Mouse (Mus musculus): Measurements from ENCODE around the gene Coro7. TPM values are rescaled to one million over a fixed set of nuclear protein-coding genes. Genes with fewer than 3 reads are reported as not detected.
A peak's percentile ranks its signal among the peaks of the same experiment; 100 is the strongest.
"Not testable (repeated sequence)": the region's sequence is repeated elsewhere in the genome, so short reads cannot be mapped to it uniquely, and the experiment has no call there.

Coro7 gene
- total RNA-seq (2014; fragmentation: Nextera tagmentation) (48.2 and 78.5 TPM in 2 replicates), total RNA-seq (2017) (10.4 and 15.7 TPM in 2 replicates)

DNA sequence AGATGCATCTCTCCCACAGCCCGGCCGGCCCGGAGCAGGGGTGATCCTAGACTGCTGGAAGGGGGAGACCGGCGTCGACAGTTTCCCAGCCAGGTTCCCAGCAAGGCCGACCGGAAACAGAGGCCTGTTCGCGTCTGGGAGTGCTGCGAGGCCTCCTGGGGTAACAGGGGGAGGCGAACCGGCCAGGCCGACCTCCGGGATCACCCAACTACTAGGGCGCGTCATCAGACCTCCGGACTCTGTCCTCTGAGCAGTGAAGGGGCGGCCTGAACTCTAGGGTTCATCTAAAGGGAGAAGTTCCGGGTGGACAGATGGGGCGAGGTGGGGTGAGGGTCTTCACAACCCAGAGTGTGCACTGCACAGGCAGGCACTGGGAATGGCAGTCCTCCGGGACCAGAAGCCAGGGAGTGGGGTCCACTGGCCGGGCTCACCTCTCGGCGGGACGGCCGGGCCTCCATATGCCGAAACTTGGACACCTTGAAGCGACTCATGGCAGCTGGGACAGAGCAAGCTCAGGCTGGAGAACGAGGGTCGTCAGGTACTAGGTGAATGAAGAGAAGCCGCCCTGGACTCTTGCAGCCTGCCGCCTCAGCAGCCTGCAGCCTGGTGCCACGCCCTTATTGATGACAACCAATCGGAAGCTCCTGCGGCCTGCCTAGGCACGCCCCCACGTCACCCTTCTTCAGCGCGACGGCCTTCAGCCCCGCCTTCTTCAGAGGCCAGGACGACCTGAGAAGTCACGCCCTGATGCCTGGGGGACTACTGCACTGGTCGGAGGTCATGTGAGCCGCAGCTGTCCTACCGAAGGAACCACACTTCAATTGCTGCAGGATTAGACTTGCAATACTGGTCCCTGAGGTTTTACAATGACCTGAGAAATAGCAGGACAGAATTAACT lies at the start of gene Coro7:
TSS of gene Coro7 (minus strand) at position 657 of the 898 bp plus-strand sequence.
- ATAC-seq (replicated peaks; ENCODE audit: low FRiP score, low TSS enrichment, poor library complexity, severe bottlenecking), result peak; percentile 85

- ATAC-seq (replicated peaks; ENCODE audit: low FRiP score, low TSS enrichment, poor library complexity, severe bottlenecking), result no peak
These were observed 48.4 kb upstream of the Coro7 start for GRCm38 (mm10) chr16:4727963-4728362.

GRCm38 (mm10) chr16:4727526-4727925 lies 47.9 kb upstream of the Coro7 start:
- ATAC-seq (replicated peaks; ENCODE audit: low FRiP score, low TSS enrichment, poor library complexity, severe bottlenecking), result no peak

GRCm38 (mm10) chr16:4726528-4727128 lies 47.1 kb upstream of the Coro7 start:
- ATAC-seq (replicated peaks; ENCODE audit: low FRiP score, low TSS enrichment, poor library complexity, severe bottlenecking), result peak; percentile 56

DNA sequence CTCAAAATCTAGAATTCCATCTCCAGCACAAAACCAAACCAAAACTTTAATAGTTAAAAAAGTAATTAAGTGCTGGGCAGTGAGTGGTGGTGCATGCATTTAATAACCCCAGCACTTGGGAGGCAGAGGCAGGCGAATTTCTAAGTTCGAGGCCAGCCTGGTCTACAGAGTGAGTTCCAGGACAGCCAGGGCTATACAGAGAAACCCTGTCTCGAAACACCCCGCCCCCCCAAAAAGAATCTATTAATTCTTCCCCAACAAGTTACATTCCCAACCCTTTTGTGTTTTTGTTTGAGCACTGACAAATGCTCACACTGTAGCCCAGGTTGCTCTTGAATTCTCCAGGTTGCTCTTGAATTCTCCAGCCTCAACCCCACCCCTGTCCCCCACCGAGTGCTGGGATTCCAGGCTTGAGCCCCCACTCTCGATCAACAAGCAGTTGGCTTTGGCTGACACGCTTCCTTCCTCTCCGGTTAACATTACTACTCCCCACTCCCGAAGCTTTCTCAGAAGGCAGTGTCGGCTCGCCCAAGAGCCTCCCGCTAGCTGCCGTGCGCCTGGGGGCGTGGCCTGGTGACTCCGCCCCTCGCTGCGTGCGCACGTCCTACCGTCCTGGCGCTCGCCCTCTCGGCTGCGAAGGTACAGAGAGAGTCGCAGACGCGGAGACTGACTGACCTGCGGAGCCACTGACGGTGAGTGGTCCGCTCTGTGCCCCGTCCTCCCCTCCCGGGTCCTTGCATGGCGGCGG lies 46.4 kb upstream of the Coro7 start, which contains the start of gene Hmox2:
TSS of gene Hmox2 (plus strand) at position 582 of the 748 bp plus-strand sequence.
- peak; percentile 97 for ATAC-seq (replicated peaks; ENCODE audit: low FRiP score, low TSS enrichment, poor library complexity, severe bottlenecking)

DNA sequence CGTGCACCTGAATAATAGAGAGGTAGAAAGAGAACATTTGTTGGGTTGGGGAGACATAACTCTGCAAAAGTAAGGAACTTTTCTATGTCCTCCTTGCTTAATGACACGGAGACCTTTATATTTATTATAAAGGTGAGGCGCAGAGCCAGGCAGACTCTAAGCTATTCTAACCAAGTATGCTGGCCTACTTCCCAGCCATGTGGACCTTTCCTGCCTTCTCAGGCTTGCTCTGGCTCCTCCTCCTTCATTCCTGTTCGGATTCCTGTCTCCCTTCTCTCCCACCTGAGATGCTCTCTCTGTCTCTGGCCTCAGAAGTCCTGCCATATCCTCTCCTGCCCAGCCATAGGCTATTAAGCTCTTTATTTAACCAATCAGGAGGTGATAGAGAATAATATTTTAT lies 45.7 kb upstream of the Coro7 start:
- no peak for ATAC-seq (replicated peaks; ENCODE audit: low FRiP score, low TSS enrichment, poor library complexity, severe bottlenecking)

- no peak for ATAC-seq (replicated peaks; ENCODE audit: low FRiP score, low TSS enrichment, poor library complexity, severe bottlenecking)
These were observed 43.3 kb upstream of the Coro7 start for GRCm38 (mm10) chr16:4722915-4723209.

DNA sequence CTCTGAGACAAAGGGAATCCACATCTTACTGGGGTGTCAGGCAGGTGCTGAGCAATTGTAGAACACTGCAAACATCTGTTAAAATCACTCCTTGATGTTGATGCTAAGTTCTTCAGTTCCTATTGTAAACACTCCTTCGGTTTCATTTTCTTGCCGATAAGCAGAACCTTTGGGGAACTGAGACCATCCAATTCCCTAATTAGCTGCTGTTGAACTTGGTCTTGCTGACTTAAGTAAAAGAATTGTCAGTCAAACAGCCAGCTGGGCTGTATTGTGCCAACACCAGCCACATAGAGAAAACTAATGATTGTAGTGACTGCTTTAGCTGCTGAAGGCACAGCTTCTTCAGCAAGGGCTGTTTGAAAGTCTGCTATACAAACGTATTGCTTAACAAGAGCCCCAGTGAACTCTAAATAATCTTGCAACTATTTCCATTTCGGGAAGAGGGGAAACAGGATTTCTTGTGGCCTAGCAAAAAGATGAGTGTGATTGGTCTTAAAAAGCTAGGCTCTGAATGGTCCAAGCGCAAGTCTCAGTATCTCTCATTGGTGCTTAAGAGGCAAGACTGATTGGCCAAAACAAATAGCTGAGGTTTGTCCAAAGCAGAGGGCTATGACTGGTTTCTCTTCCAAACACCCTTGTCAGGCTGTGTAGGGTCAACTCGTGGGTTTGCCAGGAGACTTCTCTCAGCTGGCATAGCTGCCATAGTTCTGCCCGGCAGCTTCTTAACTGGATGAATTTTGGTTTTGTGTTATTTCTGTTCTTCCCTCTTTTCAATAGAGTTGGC lies 42.7 kb upstream of the Coro7 start:
- ATAC-seq (replicated peaks; ENCODE audit: low FRiP score, low TSS enrichment, poor library complexity, severe bottlenecking), result no peak

GRCm38 (mm10) chr16:4718753-4719518 lies 39.4 kb upstream of the Coro7 start, which contains the start of gene Nmral1:
TSS of gene Nmral1 (minus strand) at chr16:4719356.
- peak; percentile 89 for ATAC-seq (replicated peaks; ENCODE audit: low FRiP score, low TSS enrichment, poor library complexity, severe bottlenecking)

DNA sequence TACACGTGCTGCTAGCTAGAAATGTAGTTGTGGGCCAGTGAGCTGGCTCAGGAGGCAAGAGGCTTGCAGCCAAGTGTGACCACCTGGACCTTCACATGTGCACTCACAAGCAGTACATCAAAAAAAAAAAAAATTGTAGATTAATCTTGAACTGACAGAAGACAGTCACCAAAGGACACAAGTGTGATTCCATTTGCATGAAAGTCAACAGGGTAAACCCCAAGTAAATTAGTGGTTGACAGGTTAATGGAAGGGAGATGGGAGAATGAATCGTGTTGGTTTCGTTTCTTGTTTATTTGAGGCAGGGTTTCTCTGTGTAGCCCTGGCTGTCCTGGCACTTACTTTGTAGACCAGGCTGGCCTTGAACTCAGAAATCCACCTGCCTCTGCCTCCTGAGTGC lies 38.3 kb upstream of the Coro7 start:
- no peak for ATAC-seq (replicated peaks; ENCODE audit: low FRiP score, low TSS enrichment, poor library complexity, severe bottlenecking)

- no peak for ATAC-seq (replicated peaks; ENCODE audit: low FRiP score, low TSS enrichment, poor library complexity, severe bottlenecking)
These were observed 34.5 kb upstream of the Coro7 start for GRCm38 (mm10) chr16:4713861-4714710.

GRCm38 (mm10) chr16:4711173-4711572 lies 31.6 kb upstream of the Coro7 start:
- ATAC-seq (replicated peaks; ENCODE audit: low FRiP score, low TSS enrichment, poor library complexity, severe bottlenecking), result no peak

- ATAC-seq (replicated peaks; ENCODE audit: low FRiP score, low TSS enrichment, poor library complexity, severe bottlenecking), result no peak
These were observed 26.0 kb upstream of the Coro7 start for GRCm38 (mm10) chr16:4705541-4705940.

- ATAC-seq (replicated peaks; ENCODE audit: low FRiP score, low TSS enrichment, poor library complexity, severe bottlenecking), result no peak
These were observed 23.1 kb upstream of the Coro7 start for GRCm38 (mm10) chr16:4702646-4703045.

DNA sequence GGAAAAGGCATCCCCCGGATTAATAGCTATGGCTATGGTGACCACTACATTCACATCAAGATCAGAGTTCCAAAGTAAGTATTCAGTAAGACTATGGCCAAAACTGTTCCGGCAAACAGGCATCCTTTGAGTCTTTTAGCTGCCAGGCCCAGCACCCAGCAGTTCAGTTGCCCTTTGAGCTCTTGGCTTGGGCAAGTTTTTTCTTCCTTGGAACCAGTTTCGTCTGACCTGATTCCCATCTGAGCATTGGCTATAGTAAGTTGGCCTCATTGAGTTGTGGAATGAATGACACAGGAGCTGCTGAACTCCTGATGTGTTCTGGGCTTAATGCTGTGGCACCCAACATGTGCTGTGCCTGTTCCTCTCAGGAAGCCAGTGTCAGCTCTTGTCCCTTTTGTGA lies 21.6 kb upstream of the Coro7 start:
- no peak for ATAC-seq (replicated peaks; ENCODE audit: low FRiP score, low TSS enrichment, poor library complexity, severe bottlenecking)

DNA sequence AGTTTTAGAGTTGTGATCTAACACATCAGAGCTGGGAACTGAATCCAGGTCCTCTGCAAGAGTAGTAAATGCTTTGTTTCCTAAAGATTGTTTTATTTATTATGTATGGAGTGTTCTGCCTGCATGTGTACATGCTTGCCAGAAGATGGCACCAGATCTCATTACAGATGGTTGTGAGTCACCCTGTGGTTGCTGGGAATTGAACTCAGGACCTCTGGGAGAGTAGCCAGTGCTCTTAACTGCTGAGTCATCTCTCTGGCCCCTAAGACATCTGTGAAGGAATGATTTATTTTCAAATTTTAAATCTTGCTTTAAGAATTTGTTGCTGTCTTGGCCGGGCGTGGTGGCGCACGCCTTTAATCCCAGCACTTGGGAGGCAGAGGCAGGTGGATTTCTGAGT lies 9.8 kb upstream of the Coro7 start:
- ATAC-seq (replicated peaks; ENCODE audit: low FRiP score, low TSS enrichment, poor library complexity, severe bottlenecking), result not testable (repeated sequence)

DNA sequence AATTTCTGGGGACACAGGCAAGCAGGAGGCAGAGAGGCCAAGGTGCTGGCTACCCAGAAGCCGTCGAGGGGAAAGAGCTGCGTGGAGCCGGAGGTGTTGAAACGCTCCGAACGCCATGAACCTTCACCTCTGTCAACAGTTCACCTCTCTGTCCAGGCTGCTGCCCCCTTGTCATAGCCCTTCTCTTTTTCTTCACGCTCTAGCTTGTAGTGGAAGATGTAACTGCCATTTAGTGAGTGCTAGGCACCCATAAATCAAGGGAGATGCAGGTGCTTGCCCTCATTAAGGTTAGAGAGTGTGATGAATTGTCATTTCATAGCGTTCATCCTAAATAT lies 4.8 kb upstream of the Coro7 start:
- ATAC-seq (replicated peaks; ENCODE audit: low FRiP score, low TSS enrichment, poor library complexity, severe bottlenecking), result peak; percentile 7; the same call in 1 of the 2 replicates

All from megakaryocyte-erythroid progenitor cell, adult 5-6 weeks (primary cell).